Mouse (Mus musculus) hindbrain, embryonic 14.5 days (tissue): ENCODE measurements at regions not wholly inside any gene's neighbourhood (a gene's known extent, or its start where the extent isn't known, plus 50 kb on each side); places are given as distances from the start of the nearest gene placed in this dataset.
A peak's percentile ranks its signal among the peaks of the same experiment; 100 is the strongest.

Experiments
- ATAC-seq: fragments of 200-750 bp; cut with Nextera tagmentation; 2 replicates; pipeline ENCODE4 v1.8.0; 2017; ENCODE audit warnings: moderate number of reproducible peaks, mild to moderate bottlenecking, moderate TSS enrichment, moderate library complexity; ENCODE audit not compliant: low FRiP score
- DNase-seq: peaks from one replicate; pipeline ENCODE4 v3.0.0-alpha.2; 2015; ENCODE audit warnings: low spot score
- H3K27ac ChIP-seq: fragments of 300-500 bp; sonication (generic); 2 replicates; pipeline ENCODE4 v1.5.1; 2014; ENCODE audit warnings: mild to moderate bottlenecking, moderate library complexity
- H3K27me3 ChIP-seq: fragments of 300-500 bp; sonication (generic); 2 replicates; pipeline ENCODE4 v1.6.1; 2014; ENCODE audit warnings: mild to moderate bottlenecking, low read length, mixed read lengths; ENCODE audit not compliant: control insufficient read depth, insufficient read depth
- H3K36me3 ChIP-seq: fragments of 300-500 bp; sonication (generic); replicated peaks from 2 replicates; pipeline ENCODE4 v1.6.1; 2014; ENCODE audit not compliant: control insufficient read depth, insufficient read depth
- H3K4me1 ChIP-seq: fragments of 300-500 bp; sonication (generic); replicated peaks from 2 replicates; pipeline ENCODE4 v1.6.1; 2014; ENCODE audit warnings: antibody characterized with exemption, low read length, mixed read lengths; ENCODE audit not compliant: control insufficient read depth, insufficient read depth
- H3K4me2 ChIP-seq: fragments of 300-500 bp; sonication (generic); replicated peaks from 2 replicates; pipeline ENCODE4 v1.6.1; 2014; ENCODE audit warnings: mild to moderate bottlenecking, moderate library complexity
- H3K4me3 ChIP-seq: fragments of 300-500 bp; sonication (generic); replicated peaks from 2 replicates; pipeline ENCODE4 v1.5.1; 2014; ENCODE audit warnings: mild to moderate bottlenecking, low read length
- H3K9ac ChIP-seq: fragments of 300-500 bp; sonication (generic); 2 replicates; pipeline ENCODE4 v1.6.1; 2014
- H3K9me3 ChIP-seq: fragments of 300-500 bp; sonication (generic); 2 replicates; pipeline ENCODE4 v1.6.1; 2016; ENCODE audit warnings: low read length; ENCODE audit not compliant: control insufficient read depth
- WGBS: fragments of 180-500 bp; shearing (Covaris S2); extraction: QIAGEN DNeasy Blood & Tissue Kit; methylation state at CpG from one replicate; pipeline ENCODE4 v1.1.7; 2014; 5-methylcytosine and 5-hydroxymethylcytosine counted together

GRCm38 (mm10) chr2:160085999-160086398, 248.0 kb downstream of the Gm826 start:
- Histone ChIP-seq H3K9ac (no peak overlapping the region), H3K4me2 (no peak overlapping the region), H3K27me3 (no peaks in the 10 kb centered on the region), H3K9me3 (no peaks in the 10 kb centered on the region), H3K4me1 (no peaks in the 10 kb centered on the region), H3K4me3 (no peak overlapping the region), H3K27ac (no peak overlapping the region), H3K36me3 (no peaks in the 10 kb centered on the region)
- ATAC-seq (no peak), DNase-seq (no peak)
- 65% methylated on average over 4 of the region's 4 CpGs for WGBS

GRCm38 (mm10) chr2:160083674-160084073, 250.3 kb downstream of the Gm826 start:
- H3K36me3 ChIP-seq, result no peaks in the 10 kb centered on the region
- H3K4me2 ChIP-seq, result no peak overlapping the region
- no peak for DNase-seq
- H3K4me1 ChIP-seq, result no peaks in the 10 kb centered on the region
- H3K9ac ChIP-seq, result no peak overlapping the region
- H3K4me3 ChIP-seq, result no peak overlapping the region
- no peak overlapping the region for H3K27ac ChIP-seq
- 92% methylated on average over 4 of the region's 4 CpGs for WGBS
- H3K9me3 ChIP-seq, result no peaks in the 10 kb centered on the region
- no peaks in the 10 kb centered on the region for H3K27me3 ChIP-seq
- ATAC-seq, result no peak

GRCm38 (mm10) chr2:160082106-160082653, 251.8 kb downstream of the Gm826 start:
- no peaks in the 10 kb centered on the region for H3K9me3 ChIP-seq
- no peak overlapping the region for H3K9ac ChIP-seq
- DNase-seq (no peak), ATAC-seq (no peak)
- H3K27ac ChIP-seq, result no peak overlapping the region
- no peak overlapping the region for H3K4me2 ChIP-seq
- H3K4me1 ChIP-seq, result no peaks in the 10 kb centered on the region
- H3K4me3 ChIP-seq, result no peak overlapping the region
- no peaks in the 10 kb centered on the region for H3K27me3 ChIP-seq
- no peaks in the 10 kb centered on the region for H3K36me3 ChIP-seq
- WGBS, result 82% methylated on average over 5 of the region's 5 CpGs

- Histone ChIP-seq H3K9ac (no peak overlapping the region), H3K4me2 (no peak overlapping the region), H3K36me3 (no peaks in the 10 kb centered on the region), H3K4me3 (no peak overlapping the region), H3K9me3 (no peaks in the 10 kb centered on the region), H3K27me3 (no peaks in the 10 kb centered on the region), H3K4me1 (no peaks in the 10 kb centered on the region), H3K27ac (no peak overlapping the region)
- no peak for ATAC-seq
- DNase-seq, result no peak
- WGBS, result 85% methylated on average over 3 of the region's 3 CpGs
Measured at GRCm38 (mm10) chr2:160075694-160076093, 258.3 kb downstream of the Gm826 start.

- WGBS, result 92% methylated on average over 2 of the region's 2 CpGs
- Histone ChIP-seq H3K27me3 (no peaks in the 10 kb centered on the region), H3K4me1 (no peaks in the 10 kb centered on the region; the same call in 1 of the 2 replicates), H3K4me2 (no peak overlapping the region), H3K36me3 (no peaks in the 10 kb centered on the region), H3K9me3 (no peaks in the 10 kb centered on the region), H3K9ac (no peak overlapping the region), H3K27ac (no peak overlapping the region), H3K4me3 (no peak overlapping the region)
- DNase-seq, result no peak
- no peak for ATAC-seq
Measured at GRCm38 (mm10) chr2:160070441-160070840, 263.5 kb downstream of the Gm826 start.

GRCm38 (mm10) chr2:160068772-160069171, 265.2 kb downstream of the Gm826 start:
- H3K36me3 ChIP-seq, result no peaks in the 10 kb centered on the region
- H3K27me3 ChIP-seq, result no peaks in the 10 kb centered on the region
- ATAC-seq, result no peak
- no peak overlapping the region for H3K4me2 ChIP-seq
- WGBS, result 83% methylated on average over 4 of the region's 4 CpGs
- no peaks in the 10 kb centered on the region for H3K9me3 ChIP-seq
- no peak overlapping the region for H3K4me3 ChIP-seq
- H3K27ac ChIP-seq, result no peak overlapping the region
- no peaks in the 10 kb centered on the region; the same call in 1 of the 2 replicates for H3K4me1 ChIP-seq
- no peak overlapping the region for H3K9ac ChIP-seq
- DNase-seq, result no peak

GRCm38 (mm10) chr2:160067904-160068303, 266.1 kb downstream of the Gm826 start:
- H3K36me3 ChIP-seq, result no peaks in the 10 kb centered on the region
- no peak overlapping the region for H3K9ac ChIP-seq
- H3K4me2 ChIP-seq, result no peak overlapping the region
- WGBS, result 84% methylated on average over 9 of the region's 9 CpGs
- no peak overlapping the region for H3K27ac ChIP-seq
- no peaks in the 10 kb centered on the region for H3K27me3 ChIP-seq
- H3K4me1 ChIP-seq, result no peaks in the 10 kb centered on the region; the same call in 1 of the 2 replicates
- no peak for ATAC-seq
- H3K4me3 ChIP-seq, result no peak overlapping the region
- H3K9me3 ChIP-seq, result no peaks in the 10 kb centered on the region
- DNase-seq, result no peak

GRCm38 (mm10) chr2:160066491-160067303, 267.3 kb downstream of the Gm826 start:
- H3K27ac ChIP-seq, result no peak overlapping the region
- WGBS, result 37% methylated on average over 6 of the region's 6 CpGs
- peak; percentile 52 for DNase-seq
- no peak overlapping the region for H3K4me3 ChIP-seq
- no peak overlapping the region for H3K4me2 ChIP-seq
- H3K36me3 ChIP-seq, result no peaks in the 10 kb centered on the region
- no peaks in the 10 kb centered on the region for H3K27me3 ChIP-seq
- H3K9me3 ChIP-seq, result no peaks in the 10 kb centered on the region
- no peaks in the 10 kb centered on the region; the same call in 1 of the 2 replicates for H3K4me1 ChIP-seq
- no peak overlapping the region for H3K9ac ChIP-seq
- no peak for ATAC-seq

- Histone ChIP-seq H3K9ac (no peak overlapping the region), H3K27me3 (0 out of 2 replicates have a peak, but pooled peaks cover 4% of the 10 kb centered on the region), H3K27ac (no peak overlapping the region), H3K9me3 (no peaks in the 10 kb centered on the region), H3K4me1 (peaks cover 2% of the 10 kb centered on the region), H3K4me2 (no peak overlapping the region), H3K36me3 (no peaks in the 10 kb centered on the region), H3K4me3 (no peak overlapping the region)
- no peak for ATAC-seq
- DNase-seq, result no peak
- WGBS, result 68% methylated on average over 4 of the region's 4 CpGs
Measured at GRCm38 (mm10) chr2:160062148-160062937, 271.6 kb downstream of the Gm826 start.
